Mouse (Mus musculus): ENCODE measurements around the gene Mcm9.

DNA sequence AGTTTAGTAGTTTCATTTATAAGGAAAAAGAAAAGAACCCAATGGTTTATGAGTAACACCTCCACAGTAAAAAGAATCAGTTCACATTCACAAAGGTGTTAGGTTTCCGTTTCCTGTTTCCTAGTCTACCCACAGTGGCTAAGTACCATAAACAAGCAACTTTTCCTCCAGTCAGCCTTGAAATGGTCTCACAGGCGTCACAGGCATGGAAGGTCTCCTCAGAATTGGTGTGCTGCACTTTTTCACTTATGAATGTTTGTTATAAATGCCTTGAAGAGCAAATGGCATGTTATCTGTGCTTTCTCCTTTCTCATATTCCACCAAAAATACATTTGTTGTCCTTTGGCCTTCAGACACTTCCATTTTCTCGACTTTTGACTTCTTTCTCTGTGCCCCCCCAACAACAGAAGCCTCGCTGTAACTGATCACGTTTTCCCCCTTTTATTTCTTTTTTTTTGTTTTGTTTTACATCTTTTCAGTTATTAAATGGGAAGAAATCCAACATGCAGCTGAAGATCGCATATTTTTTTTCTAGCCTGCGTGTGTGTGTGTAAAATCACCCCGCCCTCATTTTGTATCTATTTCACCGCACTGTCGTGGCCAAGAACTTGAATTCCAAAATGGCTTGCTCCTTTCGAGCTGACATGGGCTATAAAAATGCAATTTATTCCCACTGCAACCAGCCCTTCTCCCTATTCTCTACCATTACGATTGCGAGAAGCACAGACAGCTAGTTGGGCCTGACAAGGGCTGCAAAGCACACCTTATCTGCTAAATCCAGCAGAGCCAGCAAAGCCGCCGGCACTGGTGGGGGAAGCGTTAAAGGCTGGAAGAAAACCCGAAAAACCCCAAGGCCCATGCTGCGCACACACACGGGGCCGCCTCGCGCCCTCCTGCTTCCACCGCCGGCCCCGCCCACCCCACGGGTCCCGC, 34.2 kb downstream of the Mcm9 start:
- TF ChIP-seq POLR2A (IDR thresholded peaks at IDR 0.05; ENCODE audit: insufficient read depth, low read depth, low read length): no peak; the same call in 1 of the 2 replicates
- no peak for TF ChIP-seq EP300 (IDR thresholded peaks at IDR 0.05; ENCODE audit: insufficient read depth, low read depth, low read length)
